12 mouse cellular contexts compared by ENCODE assay signal in genomic region chr6:144361267-144362038, GRCm38 (mm10).
A peak's percentile ranks its signal among the peaks of the same experiment; 100 is the strongest.
DNase-seq lines count a peak whose midpoint lies in the region; ATAC-seq and TF ChIP-seq lines count a peak whose summit lies in the region.
"Had no signal": no experiment of that assay in that cellular context is flagged by ENCODE, and none has a peak within 500 bp of the region (broad histone marks: within the 10 kb centered on the region; RNA-seq: fewer than 3 reads in every experiment).

No protein-coding gene starts in this region.

- intact Hi-C loops in heart, adult 2 months (cut with DNase I), result no loop called here

- no peaks in the 10 kb centered on the region for H3K27me3 ChIP-seq in heart, embryonic 11.5 days (ENCODE audit: control insufficient read depth, insufficient read depth, low read length)
- no peaks in the 10 kb centered on the region; the same call in 1 of the 2 replicates for H3K27me3 ChIP-seq in heart, adult 2 months (ENCODE audit: control insufficient read depth, insufficient read depth, low read length)
- no peaks in the 10 kb centered on the region for H3K27me3 ChIP-seq in lung, embryonic 14.5 days (ENCODE audit: insufficient read depth, low read length)
- no peaks in the 10 kb centered on the region for H3K27me3 ChIP-seq in liver, embryonic 16.5 days (ENCODE audit: control insufficient read depth, insufficient read depth, low read depth, low read length)
- no peaks in the 10 kb centered on the region for H3K27me3 ChIP-seq in lung, postnatal 0 days (replicated peaks; ENCODE audit: insufficient read depth, low read length)
- H3K27me3 ChIP-seq: embryonic facial prominence, embryonic 12.5 days had no signal

- H3K4me2 ChIP-seq in heart, embryonic 11.5 days, result peak overlapping the region; percentile 40
- no peak overlapping the region for H3K4me2 ChIP-seq in lung, embryonic 14.5 days
- no peak overlapping the region for H3K4me2 ChIP-seq in liver, embryonic 16.5 days (ENCODE audit: low read depth, low read length)
- no peak overlapping the region for H3K4me2 ChIP-seq in lung, postnatal 0 days (replicated peaks; ENCODE audit: low read depth, low read length)
- H3K4me2 ChIP-seq: embryonic facial prominence, embryonic 12.5 days had no signal

- H3K9ac ChIP-seq in heart, embryonic 11.5 days (ENCODE audit: low read depth, low read length), result no peak overlapping the region
- no peak overlapping the region for H3K9ac ChIP-seq in heart, adult 2 months (ENCODE audit: low read depth, low read length)
- no peak overlapping the region for H3K9ac ChIP-seq in lung, embryonic 14.5 days
- H3K9ac ChIP-seq in liver, embryonic 16.5 days (ENCODE audit: low read depth, low read length), result no peak overlapping the region
- no peak overlapping the region for H3K9ac ChIP-seq in lung, postnatal 0 days (replicated peaks; ENCODE audit: low read depth)
- H3K9ac ChIP-seq: embryonic facial prominence, embryonic 12.5 days had no signal

- H3K4me3 ChIP-seq in heart, embryonic 11.5 days (ENCODE audit: low read depth, low read length), result no peak overlapping the region
- no peak overlapping the region for H3K4me3 ChIP-seq in heart, adult 2 months
- H3K4me3 ChIP-seq in lung, embryonic 14.5 days (ENCODE audit: low read depth, low read length), result no peak overlapping the region
- H3K4me3 ChIP-seq in lung, adult 2 months (replicated peaks; ENCODE audit: extremely low read depth, low read depth, low read length), result no peak overlapping the region
- no peak overlapping the region for H3K4me3 ChIP-seq in liver, embryonic 16.5 days (ENCODE audit: low read depth, low read length)
- H3K4me3 ChIP-seq in lung, postnatal 0 days (ENCODE audit: low read depth, low read length), result no peak overlapping the region
- H3K4me3 ChIP-seq: embryonic facial prominence, embryonic 12.5 days had no signal

- no peaks in the 10 kb centered on the region for H3K9me3 ChIP-seq in heart, embryonic 11.5 days (replicated peaks; ENCODE audit: control insufficient read depth, low read length)
- H3K9me3 ChIP-seq in lung, embryonic 14.5 days (ENCODE audit: low read depth, low read length), result no peaks in the 10 kb centered on the region
- no peaks in the 10 kb centered on the region for H3K9me3 ChIP-seq in liver, embryonic 16.5 days (replicated peaks; ENCODE audit: control insufficient read depth, low read length)
- H3K9me3 ChIP-seq in lung, postnatal 0 days (ENCODE audit: low read length), result no peaks in the 10 kb centered on the region
- H3K9me3 ChIP-seq: embryonic facial prominence, embryonic 12.5 days had no signal

- ATAC-seq in heart, embryonic 11.5 days (replicated peaks; ENCODE audit: insufficient number of reproducible peaks, low FRiP score, low TSS enrichment), result no peak
- ATAC-seq in lung, embryonic 14.5 days (ENCODE audit: insufficient read depth), result no peak
- ATAC-seq in liver, embryonic 16.5 days (ENCODE audit: low read depth), result peak; percentile 58; the same call in 1 of the 2 replicates
- no peak for ATAC-seq in lung, postnatal 0 days
- ATAC-seq: inflammation-experienced regulatory T-cells, adult 6 months had no signal

- H3K27ac ChIP-seq in heart, embryonic 11.5 days (ENCODE audit: low read depth, low read length), result no peak overlapping the region
- no peak overlapping the region for H3K27ac ChIP-seq in heart, adult 2 months
- H3K27ac ChIP-seq in lung, embryonic 14.5 days (ENCODE audit: low read depth), result peak overlapping the region; percentile 22; the same call in 1 of the 2 replicates
- peak overlapping the region; percentile 53 for H3K27ac ChIP-seq in liver, embryonic 16.5 days (ENCODE audit: low read length)
- H3K27ac ChIP-seq in lung, postnatal 0 days (ENCODE audit: low read length), result no peak overlapping the region
- H3K27ac ChIP-seq: embryonic facial prominence, embryonic 12.5 days had no signal

- no peaks in the 10 kb centered on the region for H3K36me3 ChIP-seq in heart, embryonic 11.5 days (ENCODE audit: control insufficient read depth, insufficient read depth, low read length)
- H3K36me3 ChIP-seq in heart, adult 2 months (ENCODE audit: control insufficient read depth, insufficient read depth, low read length), result no peaks in the 10 kb centered on the region
- H3K36me3 ChIP-seq in lung, embryonic 14.5 days (ENCODE audit: insufficient read depth), result no peaks in the 10 kb centered on the region
- H3K36me3 ChIP-seq in liver, embryonic 16.5 days (ENCODE audit: control insufficient read depth, insufficient read depth), result no peaks in the 10 kb centered on the region
- no peaks in the 10 kb centered on the region for H3K36me3 ChIP-seq in lung, postnatal 0 days (ENCODE audit: insufficient read depth, low read length)
- H3K36me3 ChIP-seq: embryonic facial prominence, embryonic 12.5 days had no signal

- no peak for TF ChIP-seq POLR2A in heart, adult 2 months (IDR thresholded peaks at IDR 0.05; ENCODE audit: insufficient read depth, low read depth, low read length)
- no peak for TF ChIP-seq POLR2A in lung, adult 2 months (IDR thresholded peaks at IDR 0.05; ENCODE audit: borderline replicate concordance, extremely low read depth, low read depth, low read length)

- no peak for TF ChIP-seq EP300 in heart, adult 2 months (IDR thresholded peaks at IDR 0.05; ENCODE audit: insufficient read depth, low read depth, low read length)
- no peak for TF ChIP-seq EP300 in lung, postnatal 0 days (IDR thresholded peaks at IDR 0.05)

- no peak for TF ChIP-seq CTCF in heart, adult 2 months (IDR thresholded peaks at IDR 0.05)
- no peak for TF ChIP-seq CTCF in lung, embryonic 14.5 days (IDR thresholded peaks at IDR 0.05; ENCODE audit: low read depth)
- TF ChIP-seq CTCF in lung, adult 2 months (IDR thresholded peaks at IDR 0.05; ENCODE audit: insufficient read depth, low read length), result no peak
- no peak for TF ChIP-seq CTCF in lung, postnatal 0 days (IDR thresholded peaks at IDR 0.05)

- 10% methylated on average over 5 of the region's 5 CpGs for WGBS in heart, embryonic 11.5 days (ENCODE audit: insufficient replicate concordance)
- 28% methylated on average over 5 of the region's 5 CpGs for WGBS in heart, adult 2 months
- WGBS in lung, embryonic 14.5 days, result 16% methylated on average over 5 of the region's 5 CpGs
- WGBS in lung, adult 2 months, result 41% methylated on average over 5 of the region's 5 CpGs
- WGBS in liver, embryonic 16.5 days (ENCODE audit: insufficient replicate concordance), result 28% methylated on average over 5 of the region's 5 CpGs
- 26% methylated on average over 5 of the region's 5 CpGs for WGBS in lung, postnatal 0 days

- H3K4me1 ChIP-seq in heart, embryonic 11.5 days (ENCODE audit: control insufficient read depth, insufficient read depth, low read length), result 0 out of 2 replicates have a peak, but pooled peaks cover 3% of the 10 kb centered on the region
- no peaks in the 10 kb centered on the region for H3K4me1 ChIP-seq in heart, adult 2 months (ENCODE audit: control insufficient read depth, insufficient read depth, low read length)
- H3K4me1 ChIP-seq in lung, embryonic 14.5 days (ENCODE audit: insufficient read depth), result 0 out of 2 replicates have a peak, but pooled peaks cover 2% of the 10 kb centered on the region
- no peaks in the 10 kb centered on the region for H3K4me1 ChIP-seq in lung, adult 2 months (ENCODE audit: control insufficient read depth, insufficient read depth, low read length)
- no peaks in the 10 kb centered on the region for H3K4me1 ChIP-seq in liver, embryonic 16.5 days (ENCODE audit: control insufficient read depth, low read depth, low read length)
- no peaks in the 10 kb centered on the region for H3K4me1 ChIP-seq in lung, postnatal 0 days (ENCODE audit: insufficient read depth, low read depth, low read length)

- no peaks in the 10 kb centered on the region for H3K79me2 ChIP-seq in heart, adult 2 months (replicated peaks; ENCODE audit: control insufficient read depth, insufficient read depth, low read length)

- DNase-seq in heart, adult 2 months, result no peak
- no peak for DNase-seq in lung, embryonic 14.5 days
- no peak for DNase-seq in lung, adult 2 months
- peak; percentile 13 for DNase-seq in embryo, embryonic 11 days
- DNase-seq in lung, postnatal 0 days (ENCODE audit: low spot score), result no peak
- no peak for DNase-seq in MN1 (ENCODE audit: low spot score)
- DNase-seq: lung, postnatal 10 days; thymus, adult 18-20 months had no signal

Comparison
In these comparisons a context has a peak if more than half of its experiments do, and no peak if none do; other contexts are left out.
1. H3K27ac ChIP-seq: peak in lung, embryonic 14.5 days (single experiment) and liver, embryonic 16.5 days (single experiment); none in heart, embryonic 11.5 days (single experiment), heart, adult 2 months (single experiment) and lung, postnatal 0 days (single experiment).